Comparison of ENCODE assay signal across 17 mouse cellular contexts in genomic region chr7:143020040-143020439, GRCm38 (mm10). TPM values are rescaled to one million over a fixed set of nuclear protein-coding genes. Genes with fewer than 3 reads are reported as not detected.
"Had no signal": no experiment of that assay in that cellular context is flagged by ENCODE, and none has a peak within 500 bp of the region (broad histone marks: within the 10 kb centered on the region; RNA-seq: fewer than 3 reads in every experiment).

No protein-coding gene starts in this region.

- DNase-seq: kidney, postnatal 25 days; liver, embryonic 13.5 days; lung, adult 2 months; lung, postnatal 36 days; right cerebral cortex, adult 18-20 months; right cerebral cortex, postnatal 25 days; spleen, adult 18-20 months; thymus, postnatal 36 days had no signal

- H3K27me3 ChIP-seq: limb, embryonic 13.5 days; liver, embryonic 13.5 days; midbrain, embryonic 12.5 days; stomach, embryonic 15.5 days had no signal

- H3K36me3 ChIP-seq: liver, embryonic 13.5 days had no signal

- ATAC-seq: intestine, postnatal 0 days; lung, postnatal 0 days; midbrain, embryonic 16.5 days had no signal

- H3K9me3 ChIP-seq: limb, embryonic 13.5 days; liver, embryonic 13.5 days; midbrain, embryonic 12.5 days; stomach, embryonic 15.5 days had no signal

- H3K9ac ChIP-seq: limb, embryonic 13.5 days; liver, embryonic 13.5 days; midbrain, embryonic 12.5 days; stomach, embryonic 15.5 days had no signal

- H3K4me2 ChIP-seq: limb, embryonic 13.5 days; liver, embryonic 13.5 days; midbrain, embryonic 12.5 days; stomach, embryonic 15.5 days had no signal

- H3K4me3 ChIP-seq: left cerebral cortex, adult 2 months; limb, embryonic 13.5 days; liver, embryonic 13.5 days; midbrain, embryonic 12.5 days; stomach, embryonic 15.5 days had no signal

- H3K27ac ChIP-seq: left cerebral cortex, adult 2 months; limb, embryonic 13.5 days; liver, embryonic 13.5 days; midbrain, embryonic 12.5 days; stomach, embryonic 15.5 days had no signal

RNA-seq across cellular contexts. Expression of gene Tspan32, which starts 15.2 kb away (rescaled TPM):
- total RNA-seq: layer of hippocampus, postnatal 25 days had no signal

RNA-seq across cellular contexts. Expression of gene Ascl2, which starts 51.0 kb away (rescaled TPM):
- total RNA-seq: left cerebral cortex, postnatal 25 days had no signal
